Mouse (Mus musculus) CD4-positive, CD25-positive, alpha-beta regulatory T cell, adult 2 months (primary cell): ENCODE data around the gene Tmem95.
"Not testable (repeated sequence)": the region's sequence is repeated elsewhere in the genome, so short reads cannot be mapped to it uniquely, and the experiment has no call there.

Experiments used
- DNase-seq: peaks from one replicate; pipeline ENCODE4 v3.0.0-alpha.2; 2012; ENCODE audit warnings: low read depth, low spot score

The Tmem95 gene

GRCm38 (mm10) chr11:69880853-69881603, 3.2 kb upstream of the Tmem95 start, which contains the start of gene Kctd11:
Gene Kctd11 (minus strand): TSS chr11:69881406.
- DNase-seq: peak; percentile 80

GRCm38 (mm10) chr11:69880506-69880852, 2.7 kb upstream of the Tmem95 start:
- DNase-seq: peak; percentile 83

DNA sequence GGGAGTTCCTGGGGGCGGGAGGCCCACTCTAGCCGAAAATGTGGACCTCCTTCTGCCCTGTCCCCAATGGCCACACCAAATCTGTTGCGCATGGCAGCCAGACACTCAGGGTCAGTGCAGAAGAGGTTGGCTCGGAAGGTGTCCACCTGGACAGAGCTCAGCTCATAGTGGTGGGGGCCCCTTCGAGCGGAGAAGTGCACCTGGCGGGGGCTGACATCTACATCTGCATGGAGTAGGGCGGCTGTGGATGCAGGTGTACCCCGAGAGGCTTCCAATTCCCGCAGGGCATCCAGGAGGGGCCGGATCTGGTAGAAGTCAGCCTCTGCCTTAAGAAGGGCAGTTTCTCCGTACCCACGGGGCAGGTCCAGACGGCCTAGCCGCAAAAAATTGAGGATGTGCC, 1.9 kb upstream of the Tmem95 start:
- DNase-seq: no peak

DNA sequence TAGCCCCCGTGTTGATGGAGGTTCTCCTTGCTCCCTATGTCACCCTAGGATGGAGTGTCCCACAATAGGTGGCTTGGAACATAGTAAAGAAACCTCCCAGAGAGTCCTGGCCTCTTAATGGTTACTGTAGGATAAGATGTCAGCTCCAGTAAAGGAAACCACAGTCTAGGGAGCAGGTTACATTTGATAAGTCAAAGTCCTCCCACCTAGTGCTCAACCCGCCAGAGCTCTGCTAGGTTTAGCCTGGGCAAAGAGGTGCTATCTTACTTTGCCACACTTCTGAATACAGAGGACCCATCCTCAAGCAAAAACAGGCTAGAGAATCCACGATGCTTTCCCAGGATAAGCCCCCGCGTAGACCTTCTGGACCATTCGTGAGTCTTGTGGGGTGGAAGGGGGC, 1.1 kb upstream of the Tmem95 start:
- DNase-seq: no peak

DNA sequence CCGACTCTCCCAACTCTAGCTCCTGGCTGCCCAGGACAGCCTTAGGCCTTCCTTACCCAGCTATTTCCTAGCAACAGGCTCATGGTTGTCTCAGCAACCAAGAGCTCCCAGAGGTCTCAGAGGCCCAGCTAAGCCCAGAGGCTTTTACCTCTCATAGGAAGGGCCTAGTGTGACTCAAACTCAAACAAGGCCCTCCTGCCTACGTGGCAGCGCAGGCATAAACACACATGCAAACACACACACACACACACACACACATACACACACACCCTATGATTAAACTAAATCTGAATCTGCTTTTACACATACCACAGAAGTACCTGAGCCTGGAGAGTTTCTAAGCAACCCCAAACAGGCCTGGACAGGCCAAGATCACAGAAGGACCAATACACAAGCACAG, 581 bp upstream of the Tmem95 start:
- DNase-seq: no peak

DNA sequence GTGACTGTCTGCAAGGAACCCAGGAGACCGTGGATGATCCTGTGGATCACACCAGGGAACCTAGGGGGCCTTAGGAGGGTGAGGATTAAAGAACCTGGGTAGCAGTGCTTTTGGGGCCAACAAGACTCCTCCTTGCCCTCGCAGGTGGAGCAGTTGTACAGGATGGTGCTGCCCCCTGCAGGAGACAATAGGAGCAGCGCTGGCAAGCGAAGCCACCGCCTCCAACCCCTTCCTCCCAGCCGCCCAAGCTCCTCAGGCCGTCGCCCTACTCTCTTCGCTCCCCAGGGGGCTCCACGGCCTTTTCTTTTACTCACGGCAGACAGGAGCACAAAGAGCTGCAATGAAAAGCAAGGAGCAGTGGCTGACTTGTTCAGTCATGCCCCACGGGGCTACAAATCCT, 951 bp downstream of the Tmem95 start:
- peak; percentile 94 for DNase-seq

- DNase-seq: peak; percentile 53
Measured at GRCm38 (mm10) chr11:69876186-69876585, 1.6 kb downstream of the Tmem95 start.

DNA sequence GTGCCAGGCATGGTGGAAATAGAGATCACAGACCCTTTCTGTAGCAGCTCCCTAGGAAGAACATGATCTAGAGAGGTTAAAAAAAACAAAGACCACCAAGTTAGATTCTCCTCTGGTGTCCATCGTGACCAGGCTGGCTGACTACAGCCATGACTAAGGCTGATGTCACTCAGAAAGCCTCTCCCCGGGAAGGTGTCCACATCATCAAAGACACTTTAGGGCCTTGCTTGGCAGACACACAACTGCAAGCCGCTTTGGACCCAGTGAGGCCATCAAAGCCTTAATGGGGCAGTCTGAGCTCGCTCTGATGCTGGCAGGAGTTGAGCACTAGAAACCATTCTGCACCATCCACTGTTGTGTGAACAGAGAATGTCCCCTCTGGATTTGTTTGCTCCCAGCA, 5.4 kb downstream of the Tmem95 start:
- DNase-seq: no peak

DNA sequence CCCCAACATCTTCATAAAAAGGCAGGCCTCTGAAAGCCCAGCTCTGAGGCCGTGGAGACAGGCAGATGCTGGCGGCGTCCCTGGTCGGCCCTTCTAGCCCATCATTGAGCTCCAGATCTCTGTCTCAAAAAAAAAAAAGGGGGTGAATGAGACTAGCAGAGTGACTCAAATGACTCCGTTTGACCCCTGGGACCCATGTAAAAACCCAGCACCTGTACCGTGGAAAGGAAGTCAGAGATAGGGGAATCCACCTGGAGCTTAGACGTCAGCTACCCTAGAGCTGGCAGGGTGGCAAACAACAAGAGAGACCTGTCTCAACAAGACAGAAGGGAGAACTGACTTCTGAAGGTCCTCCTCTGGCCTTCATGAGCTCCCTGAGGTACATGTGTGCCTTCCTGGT, 6.0 kb downstream of the Tmem95 start:
- no peak for DNase-seq

GRCm38 (mm10) chr11:69870289-69871069, 7.3 kb downstream of the Tmem95 start:
- DNase-seq: no peak

GRCm38 (mm10) chr11:69867335-69867734, 10.5 kb downstream of the Tmem95 start:
- DNase-seq: no peak

- DNase-seq: no peak
Measured at GRCm38 (mm10) chr11:69865561-69865960, 12.3 kb downstream of the Tmem95 start.

DNA sequence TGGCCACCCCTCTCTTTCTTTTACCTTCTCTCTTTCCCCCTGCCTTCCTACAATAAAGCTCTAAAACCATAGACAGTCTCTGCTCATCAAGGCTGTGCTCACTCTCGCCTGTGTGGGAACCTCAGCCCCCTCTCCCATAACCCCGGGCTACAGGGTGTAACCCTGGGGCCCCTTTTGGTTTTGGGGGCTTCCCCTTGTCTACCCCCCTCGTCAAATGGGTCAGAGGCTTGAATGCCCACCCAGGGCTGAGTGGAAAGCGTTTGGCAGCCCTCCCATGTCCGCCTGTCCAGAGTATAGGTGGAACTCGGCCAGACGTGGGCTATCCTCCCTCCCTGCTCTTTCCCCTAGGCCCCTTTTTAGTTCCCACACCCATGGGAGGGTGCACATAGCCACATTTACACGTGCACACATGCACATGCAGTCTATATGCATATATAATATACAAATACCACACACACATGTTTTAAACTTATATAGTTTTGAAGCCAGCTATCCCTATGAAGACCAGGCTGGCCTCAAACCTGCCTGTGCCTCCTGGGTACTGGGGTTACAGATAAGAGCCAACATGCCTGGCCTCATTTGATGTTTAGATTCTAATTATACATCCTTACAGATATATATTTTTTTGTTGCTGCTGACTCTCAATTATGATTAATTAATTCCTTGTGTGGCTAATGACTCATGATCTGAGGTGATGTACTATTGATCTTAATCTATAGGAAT, 13.5 kb downstream of the Tmem95 start:
- no peak for DNase-seq

- not testable (repeated sequence) for DNase-seq
Measured at GRCm38 (mm10) chr11:69863729-69864128, 14.1 kb downstream of the Tmem95 start.

- DNase-seq: no peak
Measured at GRCm38 (mm10) chr11:69858113-69858998, 19.5 kb downstream of the Tmem95 start, which contains the start of gene Tnk1. Gene Tnk1 (minus strand): TSS chr11:69858730.

DNA sequence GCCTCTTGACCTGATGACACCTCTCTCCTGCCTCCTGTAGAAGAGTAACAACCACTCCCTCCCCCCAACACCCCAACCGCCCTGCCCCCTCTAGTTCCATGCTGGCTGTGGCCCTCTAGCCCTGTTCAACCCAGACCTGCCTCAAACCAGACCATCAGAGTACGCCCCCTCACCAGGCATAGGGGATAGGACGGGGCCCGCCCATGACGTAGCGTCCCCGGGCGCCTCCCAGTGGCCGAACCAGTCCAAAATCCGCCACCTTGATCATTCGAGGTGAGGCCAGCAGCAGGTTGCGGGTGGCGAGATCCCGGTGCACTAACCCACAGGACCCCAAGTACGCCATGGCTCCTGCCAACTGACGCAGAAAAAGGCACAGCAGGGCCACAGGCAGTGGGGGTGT, 22.5 kb downstream of the Tmem95 start:
- peak; percentile 68 for DNase-seq

DNA sequence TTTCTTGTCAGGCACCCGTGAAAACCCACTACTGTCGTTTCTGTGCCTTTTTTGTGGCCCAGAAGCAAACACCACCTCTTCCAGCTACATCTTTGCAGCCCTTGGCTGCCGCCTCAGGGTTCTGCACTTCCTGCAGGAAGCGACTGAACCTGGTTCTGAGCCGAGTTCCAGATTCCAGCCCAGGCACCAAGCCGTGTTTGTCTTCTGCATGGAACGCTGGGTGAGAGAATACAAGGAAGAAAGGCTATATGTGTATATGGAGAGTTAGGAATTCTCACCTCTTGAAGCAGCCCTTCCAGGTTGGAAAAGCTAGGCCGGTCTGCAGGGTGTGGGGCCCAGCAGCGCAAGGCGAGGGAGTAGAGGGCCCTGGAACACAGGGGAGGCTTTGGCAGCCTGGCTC, 23.1 kb downstream of the Tmem95 start:
- DNase-seq: no peak

DNA sequence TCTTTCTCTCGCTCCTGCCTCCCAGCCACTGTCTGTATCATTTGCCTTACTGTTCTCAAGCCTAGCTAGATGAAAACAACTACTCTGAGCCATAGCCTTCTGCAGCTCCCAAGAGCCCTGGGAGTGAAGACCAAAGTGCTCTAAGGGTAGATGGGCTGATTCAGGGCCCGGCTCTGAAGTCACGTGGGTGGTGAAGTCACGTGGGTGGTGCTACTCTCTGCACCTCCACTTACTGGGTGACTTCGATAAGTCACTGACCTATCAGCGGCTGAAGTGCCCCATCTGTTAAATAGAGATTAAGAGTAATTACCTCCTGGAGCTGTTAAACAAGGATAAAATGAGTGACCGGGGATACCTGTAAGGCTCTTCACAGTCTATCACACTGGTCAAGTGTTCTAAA, 23.8 kb downstream of the Tmem95 start:
- DNase-seq: peak; percentile 45

DNA sequence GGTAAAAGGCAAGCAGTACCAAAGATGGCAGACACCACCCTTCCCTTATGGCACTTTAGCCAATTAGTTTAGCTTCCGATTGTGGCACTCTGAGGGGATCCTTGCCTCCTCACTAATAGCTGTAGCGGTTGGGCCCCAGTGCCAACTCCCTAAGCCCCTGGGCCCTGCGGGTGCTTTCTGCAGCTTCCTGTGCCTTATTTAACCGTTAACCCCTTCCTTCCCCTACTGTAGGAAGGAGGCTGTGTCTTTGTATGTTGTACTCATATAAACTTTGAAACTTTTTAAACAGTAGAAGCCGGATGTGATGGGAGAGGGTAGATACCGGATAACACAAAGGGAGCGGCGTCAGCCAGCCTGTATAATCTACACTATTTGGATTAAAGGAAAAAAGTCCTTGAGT, 27.1 kb downstream of the Tmem95 start:
- DNase-seq: no peak

DNA sequence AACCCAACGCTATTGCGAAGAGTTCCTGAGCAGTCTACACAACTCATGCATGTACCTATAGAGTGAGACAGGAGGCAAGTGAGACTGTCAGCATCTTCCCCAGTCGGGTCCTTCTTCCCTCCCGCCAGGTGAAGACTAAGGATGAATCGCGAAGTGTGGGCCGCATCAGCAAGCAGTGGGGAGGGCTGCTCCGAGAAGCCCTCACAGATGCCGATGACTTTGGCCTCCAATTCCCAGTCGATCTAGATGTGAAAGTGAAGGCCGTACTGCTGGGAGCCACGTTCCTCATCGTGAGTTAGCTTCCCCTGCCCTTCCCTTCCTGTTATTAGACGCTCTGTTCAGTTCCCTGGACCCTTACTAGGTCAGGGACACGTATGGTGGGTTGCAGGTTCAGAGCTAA, 27.9 kb downstream of the Tmem95 start:
- DNase-seq: no peak

DNA sequence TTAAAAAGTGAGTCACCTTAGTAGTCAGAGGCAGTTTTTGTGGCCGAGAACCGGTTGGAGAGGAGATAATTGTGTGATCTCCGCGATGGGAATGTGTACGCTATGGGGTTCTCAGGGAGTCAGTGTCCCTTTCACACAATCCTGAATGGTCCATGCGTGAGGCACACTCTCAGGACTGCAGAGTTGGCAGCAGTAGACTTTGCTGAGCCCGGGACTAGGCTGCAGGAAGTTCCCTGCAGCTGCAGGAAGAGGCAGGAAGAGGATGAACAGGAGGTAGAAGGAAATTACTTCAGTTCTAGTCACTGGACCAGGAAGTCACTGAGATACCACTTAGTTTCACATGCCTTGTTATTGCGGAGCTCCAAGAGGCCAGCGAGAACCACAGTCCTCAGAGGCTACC, 28.7 kb downstream of the Tmem95 start:
- DNase-seq: no peak
